Mouse (Mus musculus): ENCODE results near the gene Ppat. TPM values are rescaled to one million over a fixed set of nuclear protein-coding genes. Genes with fewer than 3 reads are reported as not detected.

Gene Ppat
- polyA plus RNA-seq, 1 experiment from 2014 or later: 12.5 TPM

DNA sequence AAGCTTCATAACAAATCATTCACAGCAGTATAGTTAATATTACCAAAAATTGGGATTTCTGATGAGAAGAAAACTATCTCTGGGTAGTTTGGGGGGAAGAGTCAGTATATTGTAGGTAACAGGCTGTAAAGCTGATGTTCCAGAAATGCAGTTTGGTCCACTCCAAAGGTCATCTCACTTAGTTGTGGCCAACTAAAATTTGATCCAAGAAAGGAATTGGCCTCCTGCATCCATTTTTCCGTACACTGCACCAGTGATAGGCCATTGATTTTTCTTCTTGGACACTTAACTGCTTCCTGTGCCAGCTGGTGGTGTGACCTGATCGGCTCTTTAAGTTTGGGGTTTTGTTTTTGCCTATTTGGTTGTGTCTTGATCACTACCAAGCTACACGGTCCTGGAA, 2.4 kb upstream of the Ppat start:
- Histone ChIP-seq H3K4me1 (replicated peaks; ENCODE audit: control insufficient read depth, insufficient read depth) (peaks cover 4% of the 10 kb centered on the region; the same call in 1 of the 2 replicates), H3K27ac (replicated peaks) (no peak overlapping the region), H3K9me3 (ENCODE audit: control insufficient read depth, low read length) (no peaks in the 10 kb centered on the region), H3K4me2 (replicated peaks; ENCODE audit: low read depth) (no peak overlapping the region), H3K9ac (ENCODE audit: low read length) (no peak overlapping the region), H3K4me3 (ENCODE audit: low read depth, low read length) (no peak overlapping the region), H3K27me3 (ENCODE audit: control insufficient read depth, insufficient read depth, low read length) (no peaks in the 10 kb centered on the region), H3K36me3 (ENCODE audit: control insufficient read depth, insufficient read depth, low read length) (peaks cover 11% of the 10 kb centered on the region; the same call in 1 of the 2 replicates)
- DNase-seq (ENCODE audit: low spot score) (no peak), ATAC-seq (ENCODE audit: low FRiP score, low TSS enrichment) (no peak)
- no peak for TF ChIP-seq CTCF (IDR thresholded peaks at IDR 0.05; ENCODE audit: low read depth)
- TF ChIP-seq EP300 (optimal IDR thresholded peaks at IDR 0.05): no peak
- WGBS: 77% methylated on average over 3 of the region's 3 CpGs

DNA sequence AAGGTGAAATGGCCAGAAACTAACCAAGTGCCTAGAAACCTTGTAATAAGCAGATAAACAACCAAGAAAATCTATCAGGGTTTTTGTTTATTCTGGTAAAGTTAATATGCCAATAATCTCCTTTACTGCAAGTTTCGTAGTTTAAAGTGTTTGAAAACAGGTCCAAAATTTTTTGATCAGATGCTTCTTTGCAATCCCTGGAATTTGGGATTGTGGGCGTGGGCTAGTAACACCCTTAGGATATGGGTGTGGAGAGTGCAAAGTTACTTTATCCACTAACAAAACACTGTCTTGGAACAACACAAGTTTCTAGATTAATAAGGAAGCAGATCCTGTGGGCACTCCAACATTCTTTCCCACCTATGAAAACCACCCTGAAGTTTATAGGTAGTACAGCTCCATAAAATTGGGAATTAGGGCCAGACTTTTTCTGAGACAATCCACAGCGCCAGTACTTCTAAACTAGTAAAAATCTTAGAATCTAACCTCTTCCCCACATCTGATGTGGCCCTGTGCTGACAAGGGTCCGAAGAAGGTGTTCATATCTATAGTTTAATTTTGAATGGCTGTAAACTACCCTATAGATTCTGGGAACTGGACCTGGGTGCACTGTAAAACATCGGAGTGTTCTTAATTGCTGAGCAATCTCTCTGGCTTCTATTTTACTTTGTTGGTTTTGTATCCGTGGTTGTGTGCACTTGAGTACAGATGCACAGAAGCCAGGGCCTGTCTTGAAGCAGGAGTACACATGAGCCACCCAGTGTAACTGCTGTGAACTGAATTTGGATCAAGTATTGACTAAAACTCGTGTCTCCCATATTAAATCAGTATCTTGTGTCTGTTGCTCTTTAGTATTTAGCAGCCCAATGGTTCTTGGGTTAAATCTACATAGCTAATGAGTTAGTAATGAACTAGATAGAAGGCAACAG, 998 bp upstream of the Ppat start:
- 7% methylated on average over 7 of the region's 7 CpGs for WGBS
- Histone ChIP-seq H3K27ac (replicated peaks) (peak overlapping the region; percentile 86), H3K9ac (ENCODE audit: low read length) (peak overlapping the region; percentile 85), H3K36me3 (ENCODE audit: control insufficient read depth, insufficient read depth, low read length) (peaks cover 5% of the 10 kb centered on the region; the same call in 1 of the 2 replicates), H3K27me3 (ENCODE audit: control insufficient read depth, insufficient read depth, low read length) (no peaks in the 10 kb centered on the region), H3K4me2 (replicated peaks; ENCODE audit: low read depth) (peak overlapping the region; percentile 91), H3K9me3 (ENCODE audit: control insufficient read depth, low read length) (no peaks in the 10 kb centered on the region), H3K4me1 (replicated peaks; ENCODE audit: control insufficient read depth, insufficient read depth) (peaks cover 4% of the 10 kb centered on the region; the same call in 1 of the 2 replicates), H3K4me3 (ENCODE audit: low read depth, low read length) (peak overlapping the region; percentile 70)
- DNase-seq (ENCODE audit: low spot score) (no peak), ATAC-seq (ENCODE audit: low FRiP score, low TSS enrichment) (no peak)
- TF ChIP-seq EP300 (optimal IDR thresholded peaks at IDR 0.05) (no peak), CTCF (IDR thresholded peaks at IDR 0.05; ENCODE audit: low read depth) (0 out of 2 replicates have a peak, but pooled peaks have one; percentile 9)

DNA sequence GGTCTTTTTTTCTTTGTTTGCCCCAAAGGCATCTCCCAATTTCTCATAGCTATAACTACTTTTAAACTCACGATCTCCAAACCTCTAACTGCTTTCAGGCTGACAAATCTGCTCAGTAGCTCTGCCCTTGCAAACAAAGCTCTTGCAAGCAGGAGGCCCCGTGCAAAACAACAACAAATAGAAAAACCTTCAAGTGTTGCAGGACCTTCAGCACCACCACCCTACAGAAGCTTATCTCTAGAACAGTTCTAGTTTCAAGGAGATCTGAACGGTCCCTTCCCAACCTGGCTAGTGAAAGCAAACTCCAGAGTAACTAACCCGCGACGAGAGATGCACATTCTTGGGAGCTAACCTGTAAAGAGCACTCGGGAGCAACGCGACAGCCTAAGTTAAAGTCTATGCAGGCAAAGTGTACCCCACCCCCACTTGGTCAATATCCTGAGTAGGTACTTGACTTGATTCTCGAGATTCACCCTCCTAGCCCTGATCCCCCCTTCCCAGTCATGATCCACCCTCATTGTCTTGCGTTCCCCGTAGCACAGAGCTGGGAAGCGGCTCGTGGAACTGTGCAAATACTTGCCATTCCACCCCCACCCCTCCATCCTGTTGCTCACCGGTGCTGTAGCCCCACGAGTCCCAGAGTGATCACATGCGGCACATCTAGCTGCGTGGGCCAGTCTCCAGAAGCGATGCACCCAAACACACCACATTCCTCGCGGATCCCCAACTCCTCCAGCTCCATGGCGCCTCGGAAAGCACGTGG, 854 bp downstream of the Ppat start:
- peak overlapping the region; percentile 70 for H3K4me3 ChIP-seq (ENCODE audit: low read depth, low read length)
- H3K9me3 ChIP-seq (ENCODE audit: control insufficient read depth, low read length): no peaks in the 10 kb centered on the region
- TF ChIP-seq CTCF (IDR thresholded peaks at IDR 0.05; ENCODE audit: low read depth) (no peak), EP300 (optimal IDR thresholded peaks at IDR 0.05) (no peak)
- peaks cover 4% of the 10 kb centered on the region; the same call in 1 of the 2 replicates for H3K4me1 ChIP-seq (replicated peaks; ENCODE audit: control insufficient read depth, insufficient read depth)
- peak overlapping the region; percentile 91 for H3K4me2 ChIP-seq (replicated peaks; ENCODE audit: low read depth)
- peak overlapping the region; percentile 70 for H3K9ac ChIP-seq (ENCODE audit: low read length)
- H3K36me3 ChIP-seq (ENCODE audit: control insufficient read depth, insufficient read depth, low read length): no peaks in the 10 kb centered on the region
- DNase-seq (ENCODE audit: low spot score) (peak; percentile 30), ATAC-seq (ENCODE audit: low FRiP score, low TSS enrichment) (no peak)
- WGBS: under 1% methylated on average over 24 of the region's 24 CpGs
- H3K27me3 ChIP-seq (ENCODE audit: control insufficient read depth, insufficient read depth, low read length): no peaks in the 10 kb centered on the region
- peak overlapping the region; percentile 79 for H3K27ac ChIP-seq (replicated peaks)

DNA sequence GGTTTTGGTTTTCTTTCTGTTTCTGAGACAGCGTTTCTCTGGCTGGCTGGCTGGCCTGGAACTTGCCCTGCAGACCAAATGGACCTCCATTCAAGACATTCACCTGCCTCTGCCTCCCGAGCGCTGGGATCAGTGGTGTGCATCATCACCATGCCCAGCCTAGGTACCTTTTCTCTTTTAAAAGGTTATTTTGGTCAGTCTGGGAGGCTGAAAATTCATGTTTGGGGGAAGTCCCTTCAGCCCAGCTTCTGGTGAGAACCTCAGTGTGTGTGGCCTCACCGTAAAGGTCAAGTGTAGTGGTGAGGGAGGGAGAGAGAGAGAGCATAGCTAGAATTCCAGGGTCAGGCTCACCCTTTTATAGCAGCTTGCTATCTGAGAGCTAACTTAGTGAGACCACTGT, 3.6 kb downstream of the Ppat start:
- H3K9ac ChIP-seq (ENCODE audit: low read length): no peak overlapping the region
- no peak overlapping the region for H3K4me2 ChIP-seq (replicated peaks; ENCODE audit: low read depth)
- no peaks in the 10 kb centered on the region for H3K9me3 ChIP-seq (ENCODE audit: control insufficient read depth, low read length)
- H3K4me3 ChIP-seq (ENCODE audit: low read depth, low read length): no peak overlapping the region
- H3K27ac ChIP-seq (replicated peaks): no peak overlapping the region
- ATAC-seq (ENCODE audit: low FRiP score, low TSS enrichment) (no peak), DNase-seq (ENCODE audit: low spot score) (no peak)
- 82% methylated on average over 4 of the region's 4 CpGs for WGBS
- peaks cover 4% of the 10 kb centered on the region; the same call in 1 of the 2 replicates for H3K4me1 ChIP-seq (replicated peaks; ENCODE audit: control insufficient read depth, insufficient read depth)
- H3K27me3 ChIP-seq (ENCODE audit: control insufficient read depth, insufficient read depth, low read length): no peaks in the 10 kb centered on the region
- H3K36me3 ChIP-seq (ENCODE audit: control insufficient read depth, insufficient read depth, low read length): no peaks in the 10 kb centered on the region
- TF ChIP-seq CTCF (IDR thresholded peaks at IDR 0.05; ENCODE audit: low read depth) (no peak), EP300 (optimal IDR thresholded peaks at IDR 0.05) (no peak)

DNA sequence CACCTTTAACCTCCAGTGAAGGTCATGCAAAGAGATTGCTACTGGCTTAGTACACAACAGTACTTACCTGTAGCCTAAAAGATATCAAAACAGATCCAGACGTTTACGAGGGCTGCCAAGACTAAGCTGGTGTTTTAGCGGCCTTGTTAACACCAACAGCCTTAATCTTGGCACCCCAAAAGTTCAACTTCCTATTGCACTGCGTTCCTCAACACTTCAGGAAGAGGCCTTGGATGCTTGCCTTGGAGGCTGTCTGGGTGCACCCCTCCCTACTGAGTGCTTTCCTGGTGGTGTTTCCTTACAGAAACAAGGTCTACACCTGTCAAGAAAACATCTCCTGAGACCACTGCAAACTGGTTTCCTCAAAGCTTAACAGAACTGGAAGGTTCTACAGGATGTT, 4.2 kb downstream of the Ppat start:
- Histone ChIP-seq H3K9ac (ENCODE audit: low read length) (no peak overlapping the region), H3K4me1 (replicated peaks; ENCODE audit: control insufficient read depth, insufficient read depth) (no peaks in the 10 kb centered on the region), H3K4me3 (ENCODE audit: low read depth, low read length) (no peak overlapping the region), H3K9me3 (ENCODE audit: control insufficient read depth, low read length) (no peaks in the 10 kb centered on the region), H3K36me3 (ENCODE audit: control insufficient read depth, insufficient read depth, low read length) (no peaks in the 10 kb centered on the region), H3K27me3 (ENCODE audit: control insufficient read depth, insufficient read depth, low read length) (no peaks in the 10 kb centered on the region), H3K4me2 (replicated peaks; ENCODE audit: low read depth) (no peak overlapping the region), H3K27ac (replicated peaks) (no peak overlapping the region)
- DNase-seq (ENCODE audit: low spot score) (no peak), ATAC-seq (ENCODE audit: low FRiP score, low TSS enrichment) (no peak)
- TF ChIP-seq EP300 (optimal IDR thresholded peaks at IDR 0.05) (no peak), CTCF (IDR thresholded peaks at IDR 0.05; ENCODE audit: low read depth) (no peak)
- 72% methylated on average over 4 of the region's 4 CpGs for WGBS
